Mouse (Mus musculus): Measurements from ENCODE around the gene Ifi206. TPM values are rescaled to one million over a fixed set of nuclear protein-coding genes. Genes with fewer than 3 reads are reported as not detected.

Gene Ifi206
- polyA plus RNA-seq (2012; rRNA removed; ENCODE audit: low replicate concordance), result 0.21 and 0.65 TPM in 2 replicates

DNA sequence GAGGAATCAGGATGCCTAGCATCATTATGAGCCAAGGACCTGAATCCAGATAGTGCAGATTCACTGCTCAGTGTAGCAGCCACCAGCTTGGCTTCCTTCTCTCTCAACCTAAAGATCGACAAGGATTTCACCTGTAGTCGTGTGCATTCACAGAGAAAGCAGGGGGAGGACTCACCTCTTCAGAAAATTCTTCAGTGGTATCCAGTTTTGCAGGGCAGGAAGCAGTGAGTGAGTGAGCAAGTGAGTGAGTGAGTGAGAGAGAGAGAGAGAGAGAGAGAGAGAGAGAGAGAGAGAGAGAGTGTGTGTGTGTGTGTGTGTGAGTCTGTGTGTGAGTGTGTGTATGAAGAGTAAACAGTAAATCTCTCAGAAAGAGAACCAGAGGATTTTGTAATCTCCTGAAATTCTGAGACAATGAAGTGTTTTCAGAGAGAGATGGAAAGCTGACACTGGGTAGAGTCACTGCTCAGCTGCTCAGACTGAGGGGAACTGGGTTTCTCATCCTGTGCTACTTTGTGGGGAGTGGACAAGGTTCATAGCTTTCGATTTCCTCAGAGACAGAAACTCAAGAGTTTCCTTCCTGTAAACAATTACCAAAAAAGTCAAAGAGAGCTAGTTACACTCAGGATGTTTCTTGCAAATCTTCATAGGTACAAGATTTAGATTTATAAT, at the start of gene Ifi206:
Gene Ifi206 (minus strand): TSS at position 230 of the 669 bp plus-strand sequence.

DNA sequence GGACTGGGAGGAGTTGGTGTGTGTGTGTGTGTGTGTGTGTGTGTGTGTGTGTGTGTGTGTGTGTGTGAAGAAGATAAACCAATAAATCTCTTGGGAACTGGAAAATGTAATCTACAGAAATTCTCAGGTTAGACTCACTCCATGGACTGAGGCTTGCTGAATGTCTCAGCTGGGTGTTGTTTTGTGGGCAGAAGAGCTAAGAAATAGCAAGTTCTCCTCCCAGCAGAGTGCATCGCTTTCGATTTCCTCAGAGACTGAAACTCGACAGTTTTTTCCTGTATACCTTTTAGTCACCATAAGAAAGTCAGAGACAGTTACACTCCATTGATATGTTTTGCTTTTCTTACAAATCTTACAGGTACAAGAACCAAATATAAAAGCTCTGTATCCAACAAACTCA, 45.0 kb upstream of the Ifi206 start, which contains the start of gene Ifi214:
Gene Ifi214 (minus strand): TSS at position 167 of the 400 bp plus-strand sequence.

Other genes with a start within 250 kb of the Ifi206 start
- gene Olfr418, start 225.0 kb downstream of the Ifi206 start, polyA plus RNA-seq (2012; rRNA removed; ENCODE audit: low replicate concordance), result not detected in 2 replicates
- gene Mptx2, start 213.3 kb downstream of the Ifi206 start, polyA plus RNA-seq (2012; rRNA removed; ENCODE audit: low replicate concordance), result 1.1 and 11.3 TPM in 2 replicates
- 7.0 and 8.4 TPM in 2 replicates for gene Ackr1, start 157.3 kb downstream of the Ifi206 start, polyA plus RNA-seq (2012; rRNA removed; ENCODE audit: low replicate concordance)
- 0.11 and 1.4 TPM in 2 replicates for gene Aim2, start 140.2 kb downstream of the Ifi206 start, polyA plus RNA-seq (2012; rRNA removed; ENCODE audit: low replicate concordance)
- 4.9 and 5.4 TPM in 2 replicates for gene Cadm3, start 123.3 kb downstream of the Ifi206 start, polyA plus RNA-seq (2012; rRNA removed; ENCODE audit: low replicate concordance)
- not detected in 2 replicates for gene Ifi214, start 44.9 kb upstream of the Ifi206 start, polyA plus RNA-seq (2012; rRNA removed; ENCODE audit: low replicate concordance)
- 0.07 and 0.20 TPM in 2 replicates for gene Ifi213, start 108.2 kb upstream of the Ifi206 start, polyA plus RNA-seq (2012; rRNA removed; ENCODE audit: low replicate concordance)
- 0.02 TPM in 1 of 2 replicates, not detected in the other for gene Ifi209, start 139.9 kb upstream of the Ifi206 start, polyA plus RNA-seq (2012; rRNA removed; ENCODE audit: low replicate concordance)
- gene Ifi208, start 182.6 kb upstream of the Ifi206 start, polyA plus RNA-seq (2012; rRNA removed; ENCODE audit: low replicate concordance), result 0.27 TPM in 1 of 2 replicates, not detected in the other

Measured in duodenum, adult 2 months (tissue).